Mouse (Mus musculus): ENCODE data around the gene Aplp2. TPM values are rescaled to one million over a fixed set of nuclear protein-coding genes. Genes with fewer than 3 reads are reported as not detected.

Gene Aplp2
- polyA plus RNA-seq, 1 experiment from 2014 or later, result 327 TPM

- no peak overlapping the region for H3K27ac ChIP-seq
- no peaks in the 10 kb centered on the region for H3K27me3 ChIP-seq
- no peaks in the 10 kb centered on the region for H3K36me3 ChIP-seq
- no peak for ATAC-seq (replicated peaks; ENCODE audit: insufficient number of reproducible peaks, insufficient read depth, low FRiP score, low read depth)
- 78% methylated on average over 6 of the region's 6 CpGs for WGBS
- H3K4me3 ChIP-seq, result no peak overlapping the region
- H3K4me1 ChIP-seq (replicated peaks), result peaks cover 43% of the 10 kb centered on the region
- H3K9ac ChIP-seq, result no peak overlapping the region
- H3K4me2 ChIP-seq, result no peak overlapping the region
- no peaks in the 10 kb centered on the region for H3K9me3 ChIP-seq (replicated peaks)
Observed at GRCm38 (mm10) chr9:31203068-31203467, 8.5 kb downstream of the Aplp2 start.

DNA sequence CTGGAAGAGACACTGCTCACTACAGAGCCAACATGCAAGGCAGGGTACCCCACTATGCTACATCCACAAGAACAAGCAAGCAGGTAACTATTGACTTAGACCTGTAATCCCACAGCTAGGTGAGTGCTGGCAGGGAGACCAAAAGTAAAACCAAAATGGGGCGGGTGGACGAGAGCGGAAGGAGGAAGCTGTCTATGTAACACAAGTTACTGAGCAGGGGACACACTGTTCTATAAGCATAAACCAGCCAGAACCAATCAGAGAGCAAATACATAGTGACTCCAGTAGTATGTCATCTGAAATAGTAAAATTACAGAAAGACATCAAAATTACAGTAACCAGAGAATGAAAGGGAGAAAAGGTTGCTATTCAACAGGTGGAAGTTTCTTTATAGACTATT, 13.0 kb downstream of the Aplp2 start:
- 91% methylated on average over 3 of the region's 3 CpGs for WGBS

DNA sequence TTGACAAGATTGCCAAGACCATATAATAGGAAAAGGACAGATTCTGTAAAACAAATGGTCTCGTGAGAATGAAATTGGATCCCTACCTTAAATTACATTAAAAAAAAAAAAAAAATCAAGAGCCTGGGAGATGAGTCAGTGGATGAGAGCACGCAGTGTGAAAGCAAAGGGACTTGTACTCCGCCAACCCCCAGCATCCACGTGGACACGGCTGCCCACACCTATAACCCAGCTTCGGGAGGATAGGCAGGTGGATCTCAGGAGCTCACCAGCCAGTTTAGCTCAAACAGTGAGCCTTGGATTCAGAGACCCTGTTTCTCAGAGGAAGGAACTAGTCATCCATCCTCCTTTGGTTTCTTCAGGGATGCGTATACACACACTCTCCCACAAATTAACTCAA, 13.8 kb downstream of the Aplp2 start:
- ATAC-seq (replicated peaks; ENCODE audit: insufficient number of reproducible peaks, insufficient read depth, low FRiP score, low read depth), result no peak
- Histone ChIP-seq H3K36me3 (0 out of 2 replicates have a peak, but pooled peaks cover 4% of the 10 kb centered on the region), H3K27me3 (no peaks in the 10 kb centered on the region), H3K4me3 (no peak overlapping the region), H3K4me2 (no peak overlapping the region), H3K4me1 (replicated peaks) (peaks cover 5% of the 10 kb centered on the region), H3K9ac (no peak overlapping the region), H3K9me3 (replicated peaks) (no peaks in the 10 kb centered on the region), H3K27ac (no peak overlapping the region)
- WGBS, result 92% methylated on average over 7 of the region's 7 CpGs

More for the DNA sequence above, 13.0 kb downstream of the Aplp2 start:
- no peaks in the 10 kb centered on the region for H3K9me3 ChIP-seq (replicated peaks)
- ATAC-seq (replicated peaks; ENCODE audit: insufficient number of reproducible peaks, insufficient read depth, low FRiP score, low read depth), result no peak
- no peak overlapping the region for H3K4me2 ChIP-seq
- H3K27ac ChIP-seq, result no peak overlapping the region
- H3K36me3 ChIP-seq, result no peaks in the 10 kb centered on the region
- H3K9ac ChIP-seq, result no peak overlapping the region
- H3K4me1 ChIP-seq (replicated peaks), result peaks cover 12% of the 10 kb centered on the region
- H3K4me3 ChIP-seq, result no peak overlapping the region
- no peaks in the 10 kb centered on the region for H3K27me3 ChIP-seq

DNA sequence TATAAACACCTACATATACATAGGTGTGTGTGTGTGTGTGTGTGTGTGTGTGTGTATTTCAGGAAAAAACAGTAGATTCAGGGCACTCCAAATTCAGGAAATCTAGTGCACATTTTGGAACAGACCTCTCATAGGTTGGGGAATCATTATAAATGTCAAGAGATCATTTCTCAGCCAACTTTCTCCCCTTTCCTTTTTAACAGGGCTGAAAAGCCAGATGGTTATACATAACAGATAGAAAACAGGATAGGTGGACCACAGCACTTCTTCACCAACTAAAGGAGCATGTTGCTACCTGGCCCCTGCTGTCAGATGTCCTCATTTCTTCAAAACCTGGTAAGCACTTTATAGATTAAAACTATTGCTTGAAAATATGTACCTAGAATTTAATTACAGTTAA, 14.9 kb downstream of the Aplp2 start:
- no peak overlapping the region for H3K4me3 ChIP-seq
- no peak overlapping the region for H3K9ac ChIP-seq
- H3K4me1 ChIP-seq (replicated peaks), result no peaks in the 10 kb centered on the region
- no peak overlapping the region for H3K27ac ChIP-seq
- no peaks in the 10 kb centered on the region for H3K9me3 ChIP-seq (replicated peaks)
- no peak for ATAC-seq (replicated peaks; ENCODE audit: insufficient number of reproducible peaks, insufficient read depth, low FRiP score, low read depth)
- H3K4me2 ChIP-seq, result no peak overlapping the region
- H3K36me3 ChIP-seq, result 0 out of 2 replicates have a peak, but pooled peaks cover 4% of the 10 kb centered on the region
- H3K27me3 ChIP-seq, result no peaks in the 10 kb centered on the region

GRCm38 (mm10) chr9:31195573-31195972, 16.0 kb downstream of the Aplp2 start:
- Histone ChIP-seq H3K9me3 (replicated peaks) (no peaks in the 10 kb centered on the region), H3K9ac (no peak overlapping the region)
- WGBS, result 71% methylated on average over 1 of the region's 1 CpGs

DNA sequence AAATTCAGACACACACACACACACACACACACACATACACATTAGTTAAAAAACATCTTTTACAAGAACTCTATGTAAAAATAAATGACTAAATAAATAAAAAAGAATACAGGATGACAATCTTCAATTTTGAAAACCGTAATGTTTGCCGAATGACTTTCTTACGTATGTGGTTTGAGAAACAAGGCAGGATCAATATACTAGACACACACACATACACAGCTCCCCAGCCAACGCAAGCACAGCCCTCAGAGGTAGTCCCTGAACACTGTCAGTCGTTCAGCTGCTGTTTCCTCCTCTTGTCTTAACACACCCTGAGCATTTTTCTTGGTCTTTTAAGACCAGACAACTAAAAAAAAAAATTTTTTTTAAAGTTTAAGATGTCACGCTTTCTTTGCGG, 19.2 kb downstream of the Aplp2 start:
- no peak for ATAC-seq (replicated peaks; ENCODE audit: insufficient number of reproducible peaks, insufficient read depth, low FRiP score, low read depth)
- H3K36me3 ChIP-seq, result 0 out of 2 replicates have a peak, but pooled peaks cover 4% of the 10 kb centered on the region

More at GRCm38 (mm10) chr9:31195573-31195972, 16.0 kb downstream of the Aplp2 start:
- 0 out of 2 replicates have a peak, but pooled peaks cover 4% of the 10 kb centered on the region for H3K36me3 ChIP-seq
- ATAC-seq (replicated peaks; ENCODE audit: insufficient number of reproducible peaks, insufficient read depth, low FRiP score, low read depth), result no peak
- H3K4me3 ChIP-seq, result no peak overlapping the region
- H3K4me2 ChIP-seq, result no peak overlapping the region
- no peak overlapping the region for H3K27ac ChIP-seq
- 0 out of 2 replicates have a peak, but pooled peaks cover 2% of the 10 kb centered on the region for H3K4me1 ChIP-seq (replicated peaks)
- H3K27me3 ChIP-seq, result no peaks in the 10 kb centered on the region

GRCm38 (mm10) chr9:31191543-31191942, 20.1 kb downstream of the Aplp2 start:
- H3K27me3 ChIP-seq, result no peaks in the 10 kb centered on the region
- H3K4me2 ChIP-seq, result no peak overlapping the region
- no peak for ATAC-seq (replicated peaks; ENCODE audit: insufficient number of reproducible peaks, insufficient read depth, low FRiP score, low read depth)
- 71% methylated on average over 7 of the region's 7 CpGs for WGBS
- H3K9ac ChIP-seq, result no peak overlapping the region
- no peak overlapping the region for H3K27ac ChIP-seq
- peaks cover 9% of the 10 kb centered on the region for H3K4me1 ChIP-seq (replicated peaks)
- no peaks in the 10 kb centered on the region for H3K9me3 ChIP-seq (replicated peaks)
- no peak overlapping the region for H3K4me3 ChIP-seq
- H3K36me3 ChIP-seq, result 0 out of 2 replicates have a peak, but pooled peaks cover 4% of the 10 kb centered on the region

More for the DNA sequence above, 19.2 kb downstream of the Aplp2 start:
- H3K27ac ChIP-seq, result no peak overlapping the region
- no peaks in the 10 kb centered on the region for H3K27me3 ChIP-seq
- no peaks in the 10 kb centered on the region for H3K9me3 ChIP-seq (replicated peaks)
- WGBS, result 87% methylated on average over 7 of the region's 7 CpGs
- peaks cover 9% of the 10 kb centered on the region for H3K4me1 ChIP-seq (replicated peaks)
- H3K9ac ChIP-seq, result no peak overlapping the region
- no peak overlapping the region for H3K4me2 ChIP-seq
- no peak overlapping the region for H3K4me3 ChIP-seq

GRCm38 (mm10) chr9:31189194-31189593, 22.4 kb downstream of the Aplp2 start:
- no peak overlapping the region for H3K27ac ChIP-seq
- peaks cover 9% of the 10 kb centered on the region for H3K4me1 ChIP-seq (replicated peaks)
- ATAC-seq (replicated peaks; ENCODE audit: insufficient number of reproducible peaks, insufficient read depth, low FRiP score, low read depth), result no peak
- H3K36me3 ChIP-seq, result 0 out of 2 replicates have a peak, but pooled peaks cover 4% of the 10 kb centered on the region
- H3K9me3 ChIP-seq (replicated peaks), result no peaks in the 10 kb centered on the region
- H3K27me3 ChIP-seq, result no peaks in the 10 kb centered on the region
- H3K4me3 ChIP-seq, result no peak overlapping the region
- 30% methylated on average over 2 of the region's 2 CpGs for WGBS
- H3K4me2 ChIP-seq, result no peak overlapping the region
- H3K9ac ChIP-seq, result no peak overlapping the region

- Histone ChIP-seq H3K9ac (no peak overlapping the region), H3K36me3 (no peaks in the 10 kb centered on the region), H3K4me3 (no peak overlapping the region), H3K9me3 (replicated peaks) (no peaks in the 10 kb centered on the region), H3K27ac (no peak overlapping the region), H3K4me1 (replicated peaks) (peaks cover 34% of the 10 kb centered on the region), H3K27me3 (no peaks in the 10 kb centered on the region), H3K4me2 (no peak overlapping the region)
- 93% methylated on average over 5 of the region's 5 CpGs for WGBS
- no peak for ATAC-seq (replicated peaks; ENCODE audit: insufficient number of reproducible peaks, insufficient read depth, low FRiP score, low read depth)
Observed at GRCm38 (mm10) chr9:31184439-31184838, 27.2 kb downstream of the Aplp2 start.

GRCm38 (mm10) chr9:31183061-31183460, 28.6 kb downstream of the Aplp2 start:
- no peak overlapping the region for H3K9ac ChIP-seq
- no peak for ATAC-seq (replicated peaks; ENCODE audit: insufficient number of reproducible peaks, insufficient read depth, low FRiP score, low read depth)
- no peak overlapping the region for H3K4me3 ChIP-seq
- H3K4me2 ChIP-seq, result no peak overlapping the region
- H3K9me3 ChIP-seq (replicated peaks), result no peaks in the 10 kb centered on the region
- H3K27me3 ChIP-seq, result no peaks in the 10 kb centered on the region
- H3K36me3 ChIP-seq, result no peaks in the 10 kb centered on the region
- H3K4me1 ChIP-seq (replicated peaks), result peaks cover 32% of the 10 kb centered on the region
- no peak overlapping the region for H3K27ac ChIP-seq
- WGBS, result 56% methylated on average over 4 of the region's 4 CpGs

- Histone ChIP-seq H3K4me1 (replicated peaks) (peaks cover 47% of the 10 kb centered on the region), H3K9ac (no peak overlapping the region), H3K9me3 (replicated peaks) (no peaks in the 10 kb centered on the region), H3K27ac (no peak overlapping the region), H3K4me2 (no peak overlapping the region), H3K27me3 (no peaks in the 10 kb centered on the region), H3K4me3 (no peak overlapping the region), H3K36me3 (no peaks in the 10 kb centered on the region)
- no peak for ATAC-seq (replicated peaks; ENCODE audit: insufficient number of reproducible peaks, insufficient read depth, low FRiP score, low read depth)
- WGBS, result 52% methylated on average over 10 of the region's 10 CpGs
Observed at GRCm38 (mm10) chr9:31181291-31182085, 30.1 kb downstream of the Aplp2 start.

DNA sequence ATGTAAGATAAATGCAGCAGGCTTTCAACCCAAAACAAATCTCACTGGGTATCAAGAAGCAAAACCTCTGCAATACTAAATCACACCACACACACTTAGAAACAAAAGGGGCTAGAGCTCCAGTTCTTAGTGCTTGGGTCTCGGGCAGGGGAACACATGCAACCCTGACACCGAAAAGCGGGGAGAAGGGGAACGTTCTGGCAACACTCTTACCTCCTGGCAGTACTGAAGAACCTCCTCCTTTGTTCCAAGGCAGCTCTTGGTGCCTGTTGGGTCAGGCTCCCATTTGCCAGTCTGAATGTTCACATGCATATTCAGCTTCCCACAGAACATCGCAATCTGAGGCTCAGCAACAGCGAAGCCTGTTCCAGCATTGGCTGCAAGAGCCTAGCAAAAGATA, 33.9 kb downstream of the Aplp2 start:
- H3K27me3 ChIP-seq, result no peaks in the 10 kb centered on the region
- no peaks in the 10 kb centered on the region for H3K9me3 ChIP-seq (replicated peaks)
- 87% methylated on average over 6 of the region's 6 CpGs for WGBS
- peaks cover 62% of the 10 kb centered on the region for H3K4me1 ChIP-seq (replicated peaks)
- no peak overlapping the region for H3K27ac ChIP-seq
- H3K36me3 ChIP-seq, result no peaks in the 10 kb centered on the region
- no peak for ATAC-seq (replicated peaks; ENCODE audit: insufficient number of reproducible peaks, insufficient read depth, low FRiP score, low read depth)
- H3K4me2 ChIP-seq, result no peak overlapping the region
- H3K9ac ChIP-seq, result no peak overlapping the region
- no peak overlapping the region for H3K4me3 ChIP-seq

Measured in heart, embryonic 15.5 days (tissue).